Mouse (Mus musculus) heart, embryonic 14.5 days (tissue): ENCODE data around the gene Abhd17a. TPM values are rescaled to one million over a fixed set of nuclear protein-coding genes. Genes with fewer than 3 reads are reported as not detected.
"Not testable (repeated sequence)": the region's sequence is repeated elsewhere in the genome, so short reads cannot be mapped to it uniquely, and the experiment has no call there.

Experiments used
- ATAC-seq: fragments of 200-750 bp; cut with Nextera tagmentation; 2 replicates; pipeline ENCODE4 v1.8.0; 2017; ENCODE audit warnings: low read depth, moderate TSS enrichment; ENCODE audit not compliant: insufficient number of reproducible peaks, insufficient read depth, low FRiP score
- H3K27ac ChIP-seq, 2 experiments: fragments of 200-500 bp in 1 of 2; fragments of 300-500 bp in 1 of 2; sonication (generic) in 1 of 2; replicated peaks in 1 of 2; 2 replicates each; pipeline ENCODE4 v1.5.1; 2012 to 2014; ENCODE audit warnings: low read depth in 2 of 2, low read length in 2 of 2, control low read depth in 1 of 2, mild to moderate bottlenecking in 1 of 2, mixed read lengths in 1 of 2; ENCODE audit not compliant: control insufficient read depth in 1 of 2, insufficient read depth in 1 of 2
- H3K27me3 ChIP-seq: fragments of 300-500 bp; sonication (generic); 2 replicates; pipeline ENCODE4 v1.6.1; 2014; ENCODE audit warnings: mild to moderate bottlenecking, low read length, control low read depth; ENCODE audit not compliant: control insufficient read depth, insufficient read depth
- H3K36me3 ChIP-seq: fragments of 300-500 bp; sonication (generic); 2 replicates; pipeline ENCODE4 v1.6.1; 2014; ENCODE audit warnings: mild to moderate bottlenecking, control low read depth, low read length, mixed read lengths; ENCODE audit not compliant: control insufficient read depth, insufficient read depth
- H3K4me1 ChIP-seq, 2 experiments: fragments of 200-500 bp in 1 of 2; fragments of 300-500 bp in 1 of 2; sonication (generic) in 1 of 2; 2 replicates each; pipeline ENCODE4 v1.6.1; 2012 to 2014; ENCODE audit warnings: low read length in 2 of 2, control low read depth in 1 of 2, mixed read lengths in 1 of 2; ENCODE audit not compliant: control insufficient read depth in 2 of 2, insufficient read depth in 2 of 2
- H3K4me2 ChIP-seq: fragments of 300-500 bp; sonication (generic); 2 replicates; pipeline ENCODE4 v1.6.1; 2014; ENCODE audit warnings: mild to moderate bottlenecking, low read length
- H3K4me3 ChIP-seq, 2 experiments: fragments of 200-500 bp in 1 of 2; fragments of 300-500 bp in 1 of 2; sonication (generic) in 1 of 2; 2 replicates each; pipeline ENCODE4 v1.5.1; 2012 to 2014; ENCODE audit warnings: low read length in 2 of 2, mild to moderate bottlenecking in 2 of 2, control low read depth in 1 of 2, low read depth in 1 of 2, moderate library complexity in 1 of 2; ENCODE audit not compliant: control insufficient read depth in 1 of 2, insufficient read depth in 1 of 2
- H3K9ac ChIP-seq: fragments of 300-500 bp; sonication (generic); 2 replicates; pipeline ENCODE4 v1.6.1; 2014; ENCODE audit warnings: mild to moderate bottlenecking, low read length
- H3K9me3 ChIP-seq: fragments of 300-500 bp; sonication (generic); 2 replicates; pipeline ENCODE4 v1.6.1; 2016; ENCODE audit warnings: low read length, control low read depth; ENCODE audit not compliant: control insufficient read depth
- WGBS: fragments of 180-500 bp; shearing (Covaris S2); extraction: QIAGEN DNeasy Blood & Tissue Kit; methylation state at CpG from one replicate; pipeline ENCODE4 v1.1.7; 2014; 5-methylcytosine and 5-hydroxymethylcytosine counted together
- polyA plus RNA-seq: library from polyadenylated mRNA; unstranded; fragments of >200 nt; fragmentation: Nextera tagmentation; extraction: Ambion mirVana; gene quantifications from 2 replicates; pipeline ENCODE4 v1.2.1, GENCODE M21; 2014

Gene Abhd17a
- polyA plus RNA-seq, 1 experiment from 2014 or later, result 141 TPM

GRCm38 (mm10) chr10:80608435-80608834, 18.3 kb upstream of the Abhd17a start:
- ATAC-seq, result no peak
- Histone ChIP-seq H3K36me3 (peaks cover 57% of the 10 kb centered on the region), H3K4me3 (no peak overlapping the region), H3K27ac (no peak overlapping the region), H3K4me1 (peaks cover 5 to 7% of the 10 kb centered on the region in 2 experiments), H3K9me3 (no peaks in the 10 kb centered on the region), H3K27me3 (no peaks in the 10 kb centered on the region), H3K9ac (no peak overlapping the region), H3K4me2 (no peak overlapping the region)
- 89% methylated on average over 3 of the region's 3 CpGs for WGBS

- Histone ChIP-seq H3K4me2 (no peak overlapping the region), H3K4me3 (no peak overlapping the region), H3K4me1 (peaks cover 10 to 13% of the 10 kb centered on the region in 2 experiments), H3K36me3 (peaks cover 41% of the 10 kb centered on the region), H3K27ac (no peak overlapping the region), H3K27me3 (no peaks in the 10 kb centered on the region), H3K9me3 (no peaks in the 10 kb centered on the region), H3K9ac (no peak overlapping the region)
- ATAC-seq, result no peak
- WGBS, result 94% methylated on average over 34 of the region's 34 CpGs
Observed at GRCm38 (mm10) chr10:80606737-80607350, 16.7 kb upstream of the Abhd17a start.

- Histone ChIP-seq H3K4me3 (no peak overlapping the region), H3K27ac (no peak overlapping the region), H3K4me1 (peaks cover 10 to 13% of the 10 kb centered on the region in 2 experiments), H3K4me2 (no peak overlapping the region), H3K27me3 (no peaks in the 10 kb centered on the region), H3K9ac (no peak overlapping the region), H3K36me3 (peaks cover 40% of the 10 kb centered on the region), H3K9me3 (no peaks in the 10 kb centered on the region)
- WGBS, result 88% methylated on average over 23 of the region's 23 CpGs
- ATAC-seq, result no peak
Observed at GRCm38 (mm10) chr10:80606306-80606705, 16.2 kb upstream of the Abhd17a start.

GRCm38 (mm10) chr10:80605721-80606120, 15.6 kb upstream of the Abhd17a start, which contains the start of gene Gm49322:
Gene Gm49322, plus strand, starts transcription at chr10:80606021.
- not testable (repeated sequence) for ATAC-seq, H3K4me2 ChIP-seq, H3K9ac ChIP-seq, H3K27ac ChIP-seq, H3K4me3 ChIP-seq, H3K27me3 ChIP-seq, H3K9me3 ChIP-seq
- 76% methylated on average over 4 of the region's 4 CpGs for WGBS
- peaks cover 40% of the 10 kb centered on the region for H3K36me3 ChIP-seq
- H3K4me1 ChIP-seq, result peaks cover 10 to 13% of the 10 kb centered on the region in 2 experiments

GRCm38 (mm10) chr10:80604988-80605387, 14.8 kb upstream of the Abhd17a start:
- Histone ChIP-seq H3K9ac (no peak overlapping the region), H3K4me3 (no peak overlapping the region), H3K36me3 (peaks cover 40% of the 10 kb centered on the region), H3K4me1 (peaks cover 10 to 13% of the 10 kb centered on the region in 2 experiments), H3K27ac (no peak overlapping the region), H3K9me3 (no peaks in the 10 kb centered on the region), H3K4me2 (no peak overlapping the region), H3K27me3 (no peaks in the 10 kb centered on the region)
- WGBS, result 80% methylated on average over 2 of the region's 2 CpGs
- no peak for ATAC-seq

- Histone ChIP-seq H3K4me3 (peak overlapping the region in 1 of 2 experiments; percentile 85; a peak in 1 of 4 replicates), H3K4me1 (peaks cover 10 to 13% of the 10 kb centered on the region in 2 experiments), H3K9me3 (no peaks in the 10 kb centered on the region), H3K4me2 (peak overlapping the region; percentile 94), H3K27ac (no peak overlapping the region), H3K9ac (peak overlapping the region; percentile 82), H3K36me3 (peaks cover 30% of the 10 kb centered on the region), H3K27me3 (no peaks in the 10 kb centered on the region)
- 84% methylated on average over 7 of the region's 7 CpGs for WGBS
- no peak for ATAC-seq
Observed at GRCm38 (mm10) chr10:80604001-80604509, 13.9 kb upstream of the Abhd17a start.

- Histone ChIP-seq H3K9me3 (no peaks in the 10 kb centered on the region), H3K4me1 (peaks cover 10 to 13% of the 10 kb centered on the region in 2 experiments), H3K4me2 (peak overlapping the region; percentile 94), H3K27ac (peak overlapping the region; percentile 70 to 80), H3K4me3 (peak overlapping the region; percentile 79 to 85), H3K9ac (peak overlapping the region; percentile 82), H3K36me3 (peaks cover 23% of the 10 kb centered on the region), H3K27me3 (no peaks in the 10 kb centered on the region)
- no peak for ATAC-seq
- 27% methylated on average over 7 of the region's 7 CpGs for WGBS
Observed at GRCm38 (mm10) chr10:80603364-80603763, 13.2 kb upstream of the Abhd17a start.
